Mouse (Mus musculus) heart, embryonic 12.5 days (tissue): Measurements from ENCODE around the gene Il34. TPM values are rescaled to one million over a fixed set of nuclear protein-coding genes. Genes with fewer than 3 reads are reported as not detected.
"Not testable (repeated sequence)": the region's sequence is repeated elsewhere in the genome, so short reads cannot be mapped to it uniquely, and the experiment has no call there.

Source experiments
- ATAC-seq: fragments of 200-750 bp; cut with Nextera tagmentation; 2 replicates; pipeline ENCODE4 v1.8.0; 2017; ENCODE audit warnings: moderate TSS enrichment, moderate library complexity; ENCODE audit not compliant: insufficient number of reproducible peaks, low FRiP score
- H3K27ac ChIP-seq: fragments of 300-500 bp; sonication (generic); 2 replicates; pipeline ENCODE4 v1.5.1; 2016; ENCODE audit warnings: mild to moderate bottlenecking, moderate library complexity; ENCODE audit not compliant: poor library complexity, severe bottlenecking
- H3K27me3 ChIP-seq: fragments of 300-500 bp; sonication (generic); replicated peaks from 2 replicates; pipeline ENCODE4 v1.6.1; 2016; ENCODE audit warnings: mild to moderate bottlenecking, moderate library complexity
- H3K36me3 ChIP-seq: fragments of 300-500 bp; sonication (generic); 2 replicates; pipeline ENCODE4 v1.6.1; 2016; ENCODE audit warnings: mild to moderate bottlenecking, moderate library complexity
- H3K4me1 ChIP-seq: fragments of 300-500 bp; sonication (generic); replicated peaks from 2 replicates; pipeline ENCODE4 v1.6.1; 2016; ENCODE audit warnings: mild to moderate bottlenecking
- H3K4me2 ChIP-seq: fragments of 300-500 bp; sonication (generic); 2 replicates; pipeline ENCODE4 v1.6.1; 2016; ENCODE audit warnings: mild to moderate bottlenecking, moderate library complexity
- H3K4me3 ChIP-seq: fragments of 300-500 bp; sonication (generic); 2 replicates; pipeline ENCODE4 v1.5.1; 2016; ENCODE audit warnings: mild to moderate bottlenecking
- H3K9ac ChIP-seq: fragments of 300-500 bp; sonication (generic); 2 replicates; pipeline ENCODE4 v1.6.1; 2016; ENCODE audit warnings: mild to moderate bottlenecking, moderate library complexity
- H3K9me3 ChIP-seq: fragments of 300-500 bp; sonication (generic); replicated peaks from 2 replicates; pipeline ENCODE4 v1.6.1; 2016; ENCODE audit warnings: mild to moderate bottlenecking, moderate library complexity
- WGBS: fragments of 180-500 bp; shearing (Covaris S2); methylation state at CpG from one replicate; pipeline ENCODE4 v1.1.7; 2016; 5-methylcytosine and 5-hydroxymethylcytosine counted together
- polyA plus RNA-seq: library from polyadenylated mRNA; unstranded; fragments of >200 nt; fragmentation: Nextera tagmentation; extraction: Ambion mirVana; gene quantifications from 2 replicates; pipeline ENCODE4 v1.2.1, GENCODE M21; 2016

Il34 gene
- polyA plus RNA-seq, 1 experiment from 2014 or later: 0.13 TPM

GRCm38 (mm10) chr8:110793511-110793910 is 12.2 kb downstream of the Il34 start:
- H3K9me3 ChIP-seq: peaks cover 11% of the 10 kb centered on the region
- no peaks in the 10 kb centered on the region for H3K36me3 ChIP-seq
- no peak for ATAC-seq
- H3K4me2 ChIP-seq: no peak overlapping the region
- no peak overlapping the region for H3K9ac ChIP-seq
- no peak overlapping the region for H3K4me3 ChIP-seq
- WGBS: 79% methylated on average over 9 of the region's 9 CpGs
- peaks cover 9% of the 10 kb centered on the region for H3K4me1 ChIP-seq
- H3K27ac ChIP-seq: no peak overlapping the region
- H3K27me3 ChIP-seq: no peaks in the 10 kb centered on the region

GRCm38 (mm10) chr8:110792574-110793200 is 13.0 kb downstream of the Il34 start:
- ATAC-seq: no peak
- no peak overlapping the region for H3K4me2 ChIP-seq
- H3K27me3 ChIP-seq: no peaks in the 10 kb centered on the region
- H3K36me3 ChIP-seq: no peaks in the 10 kb centered on the region
- peaks cover 9% of the 10 kb centered on the region for H3K4me1 ChIP-seq
- H3K9ac ChIP-seq: no peak overlapping the region
- H3K27ac ChIP-seq: no peak overlapping the region
- H3K4me3 ChIP-seq: no peak overlapping the region
- peaks cover 11% of the 10 kb centered on the region for H3K9me3 ChIP-seq
- 66% methylated on average over 11 of the region's 11 CpGs for WGBS

- Histone ChIP-seq H3K4me1 (peaks cover 9% of the 10 kb centered on the region), H3K4me2 (no peak overlapping the region), H3K9ac (no peak overlapping the region), H3K27ac (no peak overlapping the region), H3K36me3 (no peaks in the 10 kb centered on the region), H3K9me3 (peaks cover 11% of the 10 kb centered on the region), H3K27me3 (no peaks in the 10 kb centered on the region), H3K4me3 (no peak overlapping the region)
- ATAC-seq: no peak
- 74% methylated on average over 10 of the region's 10 CpGs for WGBS
Measured at GRCm38 (mm10) chr8:110791164-110791563, 14.6 kb downstream of the Il34 start.

GRCm38 (mm10) chr8:110790270-110790669 is 15.5 kb downstream of the Il34 start:
- no peak overlapping the region for H3K9ac ChIP-seq
- no peak overlapping the region for H3K4me3 ChIP-seq
- H3K27ac ChIP-seq: no peak overlapping the region
- peaks cover 3% of the 10 kb centered on the region; the same call in 1 of the 2 replicates for H3K9me3 ChIP-seq
- 52% methylated on average over 6 of the region's 6 CpGs for WGBS
- peaks cover 9% of the 10 kb centered on the region for H3K4me1 ChIP-seq
- no peaks in the 10 kb centered on the region for H3K27me3 ChIP-seq
- H3K36me3 ChIP-seq: no peaks in the 10 kb centered on the region
- no peak for ATAC-seq
- H3K4me2 ChIP-seq: no peak overlapping the region

- 53% methylated on average over 12 of the region's 12 CpGs for WGBS
- H3K27ac ChIP-seq: no peak overlapping the region
- H3K27me3 ChIP-seq: no peaks in the 10 kb centered on the region
Measured at GRCm38 (mm10) chr8:110789571-110789970, 16.2 kb downstream of the Il34 start.

GRCm38 (mm10) chr8:110788981-110789380 is 16.7 kb downstream of the Il34 start:
- no peaks in the 10 kb centered on the region for H3K27me3 ChIP-seq
- H3K4me1 ChIP-seq: peaks cover 9% of the 10 kb centered on the region
- no peaks in the 10 kb centered on the region for H3K36me3 ChIP-seq
- no peak overlapping the region for H3K27ac ChIP-seq
- no peak overlapping the region for H3K4me2 ChIP-seq
- H3K9me3 ChIP-seq: no peaks in the 10 kb centered on the region
- no peak overlapping the region for H3K4me3 ChIP-seq
- 45% methylated on average over 12 of the region's 12 CpGs for WGBS
- ATAC-seq: no peak
- H3K9ac ChIP-seq: no peak overlapping the region

More at GRCm38 (mm10) chr8:110789571-110789970, 16.2 kb downstream of the Il34 start:
- H3K9me3 ChIP-seq: no peaks in the 10 kb centered on the region
- H3K9ac ChIP-seq: no peak overlapping the region
- H3K4me1 ChIP-seq: peaks cover 9% of the 10 kb centered on the region
- no peak overlapping the region for H3K4me2 ChIP-seq
- ATAC-seq: no peak
- no peaks in the 10 kb centered on the region for H3K36me3 ChIP-seq
- no peak overlapping the region for H3K4me3 ChIP-seq

GRCm38 (mm10) chr8:110787411-110787954 is 18.2 kb downstream of the Il34 start:
- WGBS: 87% methylated on average over 9 of the region's 9 CpGs
- no peaks in the 10 kb centered on the region for H3K36me3 ChIP-seq
- H3K27me3 ChIP-seq: no peaks in the 10 kb centered on the region
- no peak overlapping the region for H3K4me2 ChIP-seq
- ATAC-seq: no peak
- no peak overlapping the region for H3K4me3 ChIP-seq
- H3K9ac ChIP-seq: no peak overlapping the region
- no peaks in the 10 kb centered on the region for H3K9me3 ChIP-seq
- no peak overlapping the region for H3K27ac ChIP-seq
- no peaks in the 10 kb centered on the region for H3K4me1 ChIP-seq

GRCm38 (mm10) chr8:110786934-110787333 is 18.8 kb downstream of the Il34 start:
- no peak overlapping the region for H3K4me3 ChIP-seq
- H3K27me3 ChIP-seq: no peaks in the 10 kb centered on the region
- H3K4me1 ChIP-seq: no peaks in the 10 kb centered on the region
- no peak overlapping the region for H3K4me2 ChIP-seq
- WGBS: 71% methylated on average over 8 of the region's 8 CpGs
- no peak overlapping the region for H3K9ac ChIP-seq
- ATAC-seq: no peak
- H3K27ac ChIP-seq: no peak overlapping the region
- no peaks in the 10 kb centered on the region for H3K36me3 ChIP-seq
- no peaks in the 10 kb centered on the region for H3K9me3 ChIP-seq

- 70% methylated on average over 7 of the region's 7 CpGs for WGBS
- not testable (repeated sequence) for H3K4me2 ChIP-seq, H3K36me3 ChIP-seq, ATAC-seq, H3K4me1 ChIP-seq, H3K9ac ChIP-seq, H3K27ac ChIP-seq, H3K27me3 ChIP-seq, H3K9me3 ChIP-seq, H3K4me3 ChIP-seq
Measured at GRCm38 (mm10) chr8:110786501-110786900, 19.2 kb downstream of the Il34 start.

GRCm38 (mm10) chr8:110785366-110785765 is 20.4 kb downstream of the Il34 start:
- H3K9ac ChIP-seq: no peak overlapping the region
- no peak for ATAC-seq
- H3K36me3 ChIP-seq: no peaks in the 10 kb centered on the region
- no peaks in the 10 kb centered on the region for H3K27me3 ChIP-seq
- no peak overlapping the region for H3K4me3 ChIP-seq
- H3K4me2 ChIP-seq: no peak overlapping the region
- WGBS: 57% methylated on average over 2 of the region's 2 CpGs
- no peak overlapping the region for H3K27ac ChIP-seq
- H3K9me3 ChIP-seq: no peaks in the 10 kb centered on the region
- no peaks in the 10 kb centered on the region for H3K4me1 ChIP-seq

- H3K27ac ChIP-seq: no peak overlapping the region
- no peak overlapping the region for H3K4me2 ChIP-seq
- 76% methylated on average over 13 of the region's 13 CpGs for WGBS
- H3K36me3 ChIP-seq: no peaks in the 10 kb centered on the region
- no peak for ATAC-seq
- no peaks in the 10 kb centered on the region for H3K4me1 ChIP-seq
- no peak overlapping the region for H3K4me3 ChIP-seq
- H3K27me3 ChIP-seq: no peaks in the 10 kb centered on the region
- H3K9me3 ChIP-seq: no peaks in the 10 kb centered on the region; the same call in 1 of the 2 replicates
- H3K9ac ChIP-seq: no peak overlapping the region
Measured at GRCm38 (mm10) chr8:110779924-110780718, 25.6 kb downstream of the Il34 start.
